Mouse (Mus musculus): Measurements from ENCODE around the gene Psmd9. TPM values are rescaled to one million over a fixed set of nuclear protein-coding genes. Genes with fewer than 3 reads are reported as not detected.

The Psmd9 gene
- 90.1 and 92.0 TPM in 2 replicates for polyA plus RNA-seq (2016; fragmentation: Nextera tagmentation; extraction: Ambion mirVana)

DNA sequence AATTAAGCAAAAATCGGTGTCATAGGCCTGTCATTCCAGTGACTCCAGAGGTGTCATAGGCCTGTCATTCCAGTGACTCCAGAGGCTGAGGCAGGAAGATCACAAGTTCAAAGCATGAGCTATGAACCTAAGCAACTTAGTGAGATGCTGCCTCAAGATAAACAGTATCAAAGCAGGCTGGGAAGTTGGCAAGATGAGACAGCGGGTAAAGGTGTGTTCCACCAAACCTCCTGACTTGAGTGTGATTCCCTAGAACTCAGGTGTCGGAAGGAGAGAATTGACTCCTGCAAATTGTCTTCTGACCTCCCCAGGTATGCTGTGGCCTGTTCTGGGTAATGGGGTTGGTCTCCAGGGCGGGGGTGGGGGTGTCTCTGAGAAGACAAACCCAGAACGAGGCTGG lies at the start of gene Psmd9:
Psmd9 (plus strand) TSS at position 130 of the 400 bp plus-strand sequence.
- H3K27me3 ChIP-seq (ENCODE audit: low read depth, poor library complexity, severe bottlenecking): no peaks in the 10 kb centered on the region
- DNase-seq (ENCODE audit: low spot score): no peak
- H3K9me3 ChIP-seq (replicated peaks): no peaks in the 10 kb centered on the region
- H3K4me3 ChIP-seq: no peak within 1 kb of the TSS
- WGBS: 82% methylated on average over 5 of the region's 5 CpGs
- H3K36me3 ChIP-seq: peaks cover 32% of the 10 kb centered on the region
- H3K27ac ChIP-seq: no peak within 1 kb of the TSS
- peaks cover 22% of the 10 kb centered on the region for H3K4me1 ChIP-seq

DNA sequence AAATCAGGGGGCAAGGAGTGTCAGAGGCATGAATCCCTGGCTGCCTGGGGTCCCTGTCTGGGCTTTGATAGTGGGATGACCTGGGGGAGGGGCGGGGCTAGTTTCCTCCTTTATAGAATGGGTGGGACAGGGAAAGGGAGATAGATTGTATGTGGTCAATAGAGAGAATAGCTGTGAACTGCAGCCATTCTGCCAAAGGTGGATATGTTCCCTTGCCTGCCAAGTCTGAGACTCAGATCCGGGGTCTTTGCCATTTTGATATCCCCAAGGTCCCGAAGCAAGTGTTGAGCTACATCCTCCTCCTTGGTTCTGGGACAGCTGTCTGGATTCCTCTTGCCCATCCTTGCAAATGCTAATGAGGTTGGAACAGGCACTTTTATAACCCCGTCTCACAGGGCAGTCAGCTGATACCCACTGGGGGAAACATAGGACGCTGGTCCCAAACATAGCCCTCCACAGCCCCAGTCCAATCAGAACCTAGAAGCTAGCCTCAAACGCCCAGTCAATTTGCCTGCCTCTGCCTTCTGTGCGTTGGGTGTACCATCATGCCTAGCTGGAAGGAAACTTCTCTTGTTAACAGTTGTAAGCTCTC lies 48.5 kb upstream of the Psmd9 start:
- Histone ChIP-seq H3K9me3 (replicated peaks) (no peaks in the 10 kb centered on the region; the same call in 1 of the 2 replicates), H3K27me3 (ENCODE audit: low read depth, poor library complexity, severe bottlenecking) (no peaks in the 10 kb centered on the region), H3K4me1 (no peaks in the 10 kb centered on the region), H3K4me3 (no peak overlapping the region), H3K36me3 (peaks cover 18% of the 10 kb centered on the region), H3K27ac (no peak overlapping the region)
- 65% methylated on average over 7 of the region's 7 CpGs for WGBS
- no peak for DNase-seq (ENCODE audit: low spot score)

DNA sequence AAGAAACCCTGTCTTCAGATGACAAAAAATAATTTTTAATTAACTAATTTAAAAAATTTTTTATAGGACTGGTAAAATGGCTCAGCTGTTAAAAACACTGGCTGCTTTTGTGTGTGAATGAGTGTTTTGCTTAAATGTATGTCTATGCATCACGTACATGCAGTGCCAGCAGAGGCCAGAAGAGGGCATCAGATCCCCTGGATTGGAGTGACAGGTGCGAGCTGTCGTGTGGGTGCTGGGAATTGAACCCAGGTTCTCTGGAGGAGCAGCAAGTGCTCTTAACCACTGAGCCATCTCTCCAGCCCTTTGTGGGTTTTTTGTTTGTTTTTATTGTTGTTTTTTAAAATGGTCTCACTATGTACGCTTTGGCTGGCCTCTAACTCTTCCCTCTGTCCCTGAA lies 47.0 kb upstream of the Psmd9 start:
- 93% methylated on average over 4 of the region's 4 CpGs for WGBS
- DNase-seq (ENCODE audit: low spot score): no peak
- Histone ChIP-seq H3K4me3 (no peak overlapping the region), H3K9me3 (replicated peaks) (no peaks in the 10 kb centered on the region; the same call in 1 of the 2 replicates), H3K27ac (no peak overlapping the region), H3K36me3 (peaks cover 30% of the 10 kb centered on the region), H3K4me1 (no peaks in the 10 kb centered on the region), H3K27me3 (ENCODE audit: low read depth, poor library complexity, severe bottlenecking) (no peaks in the 10 kb centered on the region)

DNA sequence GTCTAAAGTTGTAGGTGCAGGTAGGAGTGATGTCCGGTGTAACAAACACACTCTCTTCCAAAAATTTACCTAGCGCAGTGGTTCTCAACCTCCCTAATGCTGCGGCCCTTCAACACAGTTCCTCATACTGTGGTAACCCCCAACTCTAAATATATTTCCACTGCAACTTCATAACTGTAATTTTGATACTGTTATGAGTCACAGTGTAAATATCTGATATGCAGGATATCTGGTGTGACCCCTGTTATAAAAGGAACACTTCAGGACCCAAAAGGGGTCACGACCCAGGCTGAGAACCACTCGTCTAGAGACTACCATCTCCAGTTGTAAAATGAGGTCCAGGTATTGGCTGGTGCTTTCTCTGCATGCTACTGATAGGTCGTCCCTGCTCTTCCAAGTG lies 44.1 kb upstream of the Psmd9 start:
- peaks cover 33% of the 10 kb centered on the region for H3K36me3 ChIP-seq
- 80% methylated on average over 6 of the region's 6 CpGs for WGBS
- DNase-seq (ENCODE audit: low spot score): no peak
- no peaks in the 10 kb centered on the region for H3K27me3 ChIP-seq (ENCODE audit: low read depth, poor library complexity, severe bottlenecking)
- H3K9me3 ChIP-seq (replicated peaks): no peaks in the 10 kb centered on the region; the same call in 1 of the 2 replicates
- H3K27ac ChIP-seq: no peak overlapping the region
- no peak overlapping the region for H3K4me3 ChIP-seq
- H3K4me1 ChIP-seq: no peaks in the 10 kb centered on the region

DNA sequence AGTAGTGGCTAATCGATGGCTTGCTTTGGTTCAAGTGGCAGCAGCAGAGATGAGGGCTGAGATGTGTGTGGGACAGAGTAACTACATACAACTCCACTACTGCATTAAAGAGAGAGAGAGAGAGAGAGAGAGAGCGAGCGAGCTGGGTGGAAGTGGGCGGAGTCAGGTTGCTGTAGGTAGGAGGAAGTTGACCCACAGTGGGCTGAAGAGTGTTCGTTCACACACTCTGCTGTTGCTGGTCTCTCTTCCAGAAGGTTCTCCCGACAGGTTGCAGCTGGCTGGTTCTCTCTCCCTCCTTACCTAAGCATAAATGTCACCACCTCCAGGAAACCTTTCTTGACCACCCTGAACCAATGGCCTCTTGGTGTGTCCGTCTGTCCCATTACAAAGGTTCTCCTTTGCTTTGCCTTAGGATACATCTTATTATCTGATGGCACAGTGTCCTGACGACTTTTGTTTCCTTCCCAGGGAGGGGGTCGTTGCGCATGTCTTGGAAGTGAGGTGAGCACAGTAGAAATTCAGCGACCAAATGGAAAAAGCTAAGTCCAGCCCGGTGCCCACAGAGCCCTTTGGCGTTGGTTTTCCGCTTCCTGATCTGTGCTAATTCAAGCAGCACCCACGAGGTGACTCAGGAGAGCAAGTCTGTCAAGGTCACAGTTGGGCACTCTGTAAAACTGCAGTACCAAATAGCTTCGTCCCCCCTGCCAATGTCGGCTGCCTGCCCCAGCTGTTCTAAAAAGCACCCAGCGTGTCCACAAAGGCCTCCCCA lies 43.4 kb upstream of the Psmd9 start:
- H3K27ac ChIP-seq: no peak overlapping the region
- 89% methylated on average over 18 of the region's 18 CpGs for WGBS
- H3K36me3 ChIP-seq: peaks cover 38% of the 10 kb centered on the region
- H3K9me3 ChIP-seq (replicated peaks): no peaks in the 10 kb centered on the region; the same call in 1 of the 2 replicates
- H3K27me3 ChIP-seq (ENCODE audit: low read depth, poor library complexity, severe bottlenecking): 0 out of 2 replicates have a peak, but pooled peaks cover 3% of the 10 kb centered on the region
- no peak for DNase-seq (ENCODE audit: low spot score)
- H3K4me3 ChIP-seq: no peak overlapping the region
- no peaks in the 10 kb centered on the region for H3K4me1 ChIP-seq

DNA sequence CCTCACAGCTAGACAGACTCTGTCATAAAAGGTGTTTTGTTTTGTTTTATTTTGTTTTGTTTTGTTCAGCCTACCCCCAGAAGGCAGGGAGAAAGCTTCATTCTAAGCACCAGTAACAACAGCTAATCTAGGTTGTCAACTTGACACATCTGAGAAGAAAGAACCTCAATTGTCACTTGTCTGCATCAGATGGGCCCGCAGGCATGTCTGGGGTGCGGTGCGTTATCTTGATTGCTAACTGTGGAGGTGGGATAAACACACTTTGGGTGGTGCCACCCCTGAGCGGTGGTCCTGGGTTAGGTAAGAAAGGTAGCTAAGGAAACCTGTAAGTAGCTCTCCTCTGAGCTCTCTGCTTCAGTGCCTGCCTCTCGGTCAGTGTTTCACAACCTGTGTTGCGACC lies 42.2 kb upstream of the Psmd9 start:
- H3K36me3 ChIP-seq: peaks cover 38% of the 10 kb centered on the region
- 75% methylated on average over 6 of the region's 6 CpGs for WGBS
- no peak overlapping the region for H3K27ac ChIP-seq
- H3K4me3 ChIP-seq: no peak overlapping the region
- DNase-seq (ENCODE audit: low spot score): no peak
- peaks cover 4% of the 10 kb centered on the region; the same call in 1 of the 2 replicates for H3K27me3 ChIP-seq (ENCODE audit: low read depth, poor library complexity, severe bottlenecking)
- H3K9me3 ChIP-seq (replicated peaks): no peaks in the 10 kb centered on the region; the same call in 1 of the 2 replicates
- H3K4me1 ChIP-seq: peaks cover 10% of the 10 kb centered on the region

DNA sequence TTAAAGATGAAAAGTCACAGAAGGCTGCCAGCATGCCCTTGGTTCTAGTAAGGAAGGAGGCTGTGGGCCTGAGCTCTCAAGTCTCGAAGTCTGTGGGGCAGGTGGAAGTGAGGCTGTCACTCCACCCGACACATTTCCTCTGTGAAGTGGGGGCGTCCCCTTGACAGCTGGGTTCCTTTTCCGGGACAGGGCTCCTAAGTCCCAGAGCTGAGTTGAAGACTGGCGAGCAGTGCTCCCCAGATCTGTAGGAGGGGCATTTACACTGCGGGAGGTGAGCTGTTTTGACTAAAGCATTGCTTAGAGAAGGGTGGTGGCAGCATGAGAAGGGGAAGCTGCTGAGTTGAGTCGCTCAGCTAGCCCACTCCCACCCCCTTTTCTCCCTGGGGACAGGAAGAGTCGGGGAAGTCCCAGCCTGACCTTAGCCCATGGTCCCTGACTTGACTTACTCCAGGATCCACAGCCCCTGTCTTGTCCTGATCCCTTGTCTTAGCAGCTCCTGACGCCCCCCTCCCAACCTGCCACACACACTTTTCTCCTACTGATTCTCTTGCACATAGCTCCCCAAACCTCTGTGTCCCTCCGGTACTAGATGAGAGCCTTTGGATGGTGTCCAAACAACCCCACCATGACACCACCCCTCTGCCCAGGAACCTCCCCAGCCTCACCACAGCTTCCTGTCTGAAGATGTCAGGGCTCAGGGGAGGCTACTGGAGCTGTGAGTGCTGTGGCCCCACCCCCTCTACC lies 40.6 kb upstream of the Psmd9 start:
- 74% methylated on average over 10 of the region's 10 CpGs for WGBS

DNA sequence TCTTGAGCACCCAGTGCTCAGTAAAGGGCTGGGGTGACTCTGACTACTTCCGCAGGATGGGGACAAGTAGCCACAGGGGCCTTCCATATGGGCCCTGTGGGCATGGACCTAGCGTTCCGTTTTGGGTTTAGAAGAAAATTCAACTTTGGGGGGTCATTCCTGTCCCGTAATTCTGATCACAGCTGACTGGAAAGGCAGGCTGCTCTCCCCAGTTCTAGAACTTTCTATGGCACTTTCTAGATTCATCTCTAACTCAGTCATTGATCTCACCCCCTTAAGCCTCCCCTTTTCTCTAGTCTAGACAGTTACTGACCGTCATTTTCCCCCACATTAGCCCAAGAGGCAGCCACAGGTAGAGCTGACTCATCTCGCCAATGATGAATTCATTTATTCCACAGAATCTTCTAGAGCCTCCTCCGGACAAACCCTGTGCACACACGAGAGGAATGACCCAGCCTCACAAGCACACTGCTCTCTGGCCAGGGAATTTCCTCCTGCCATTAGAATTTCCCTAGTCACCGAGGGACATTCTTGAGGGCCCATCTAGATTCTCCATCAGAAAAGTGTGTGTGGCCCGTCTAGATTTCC lies 39.9 kb upstream of the Psmd9 start:
- H3K27me3 ChIP-seq (ENCODE audit: low read depth, poor library complexity, severe bottlenecking): peaks cover 4% of the 10 kb centered on the region; the same call in 1 of the 2 replicates
- H3K9me3 ChIP-seq (replicated peaks): no peaks in the 10 kb centered on the region
- peaks cover 32% of the 10 kb centered on the region for H3K4me1 ChIP-seq
- no peak overlapping the region for H3K4me3 ChIP-seq
- peaks cover 43% of the 10 kb centered on the region for H3K36me3 ChIP-seq
- whole genome bisulfite sequencing: 88% methylated on average over 10 of the region's 10 CpGs
- no peak overlapping the region for H3K27ac ChIP-seq
- no peak for DNase-seq (ENCODE audit: low spot score)

More for the DNA sequence above, 40.6 kb upstream of the Psmd9 start:
- no peaks in the 10 kb centered on the region for H3K9me3 ChIP-seq (replicated peaks)
- peaks cover 4% of the 10 kb centered on the region; the same call in 1 of the 2 replicates for H3K27me3 ChIP-seq (ENCODE audit: low read depth, poor library complexity, severe bottlenecking)
- DNase-seq (ENCODE audit: low spot score): no peak
- H3K4me3 ChIP-seq: no peak overlapping the region
- H3K36me3 ChIP-seq: peaks cover 40% of the 10 kb centered on the region
- H3K27ac ChIP-seq: no peak overlapping the region
- H3K4me1 ChIP-seq: peaks cover 26% of the 10 kb centered on the region

DNA sequence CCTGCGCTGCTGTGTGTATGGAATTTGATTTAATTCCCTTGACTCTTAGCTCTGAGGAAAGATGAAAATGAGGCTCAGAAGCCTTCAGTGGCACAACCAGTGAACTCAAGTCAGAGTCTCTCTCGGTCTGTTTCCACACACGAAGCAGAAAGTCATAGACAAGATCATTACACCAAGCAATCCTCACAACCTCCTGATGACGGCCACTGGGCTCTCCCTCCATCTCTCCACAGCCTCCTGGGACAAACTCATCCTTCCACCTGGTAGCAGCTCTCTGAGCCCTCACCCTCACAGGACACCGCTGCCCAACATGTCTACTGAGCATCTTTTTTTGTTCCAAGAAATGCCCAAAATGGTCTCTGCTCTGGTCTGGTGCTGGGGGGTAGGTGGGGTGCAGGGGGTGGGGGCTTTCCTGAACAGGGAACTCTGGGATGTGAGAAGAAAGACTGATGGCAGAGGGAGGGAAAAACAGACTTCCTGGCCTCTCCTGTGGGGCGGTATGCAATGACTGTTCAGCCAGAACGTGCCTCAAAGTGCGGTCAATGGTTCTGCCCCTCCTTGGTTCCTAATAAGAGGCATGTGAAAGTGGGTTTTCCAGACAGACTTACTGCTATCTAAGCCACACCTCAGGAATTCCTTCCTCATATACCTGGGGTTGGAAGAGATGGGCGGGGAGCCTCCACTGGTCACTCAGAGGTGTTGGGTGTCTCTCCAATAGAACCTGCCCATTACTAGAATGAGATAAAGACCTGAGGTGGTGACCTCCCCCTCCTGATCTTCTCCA lies 39.0 kb upstream of the Psmd9 start:
- H3K4me1 ChIP-seq: peaks cover 42% of the 10 kb centered on the region
- H3K36me3 ChIP-seq: peaks cover 51% of the 10 kb centered on the region
- 91% methylated on average over 9 of the region's 9 CpGs for WGBS
- no peak overlapping the region for H3K27ac ChIP-seq
- H3K27me3 ChIP-seq (ENCODE audit: low read depth, poor library complexity, severe bottlenecking): peaks cover 4% of the 10 kb centered on the region; the same call in 1 of the 2 replicates
- DNase-seq (ENCODE audit: low spot score): no peak
- no peaks in the 10 kb centered on the region for H3K9me3 ChIP-seq (replicated peaks)
- H3K4me3 ChIP-seq: no peak overlapping the region

DNA sequence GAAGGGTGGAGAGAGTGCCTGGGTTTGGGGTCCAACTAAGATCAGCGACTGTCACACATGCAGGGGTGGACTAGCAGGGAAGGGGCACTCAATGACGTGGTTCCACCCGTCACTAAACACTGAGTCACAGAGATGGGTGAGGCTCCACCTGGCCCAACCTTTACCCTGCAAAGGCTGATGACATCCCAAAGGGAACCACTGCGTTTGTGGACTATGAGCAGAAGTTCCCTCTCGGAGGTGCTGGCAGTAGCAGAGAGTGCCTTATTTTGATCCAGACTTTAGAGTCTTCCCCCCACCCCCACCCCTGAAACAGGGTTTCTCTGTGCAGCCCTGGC lies 38.4 kb upstream of the Psmd9 start:
- Histone ChIP-seq H3K27ac (no peak overlapping the region), H3K4me3 (no peak overlapping the region), H3K4me1 (peaks cover 47% of the 10 kb centered on the region), H3K27me3 (ENCODE audit: low read depth, poor library complexity, severe bottlenecking) (peaks cover 4% of the 10 kb centered on the region; the same call in 1 of the 2 replicates), H3K36me3 (peaks cover 52% of the 10 kb centered on the region), H3K9me3 (replicated peaks) (no peaks in the 10 kb centered on the region)
- 88% methylated on average over 5 of the region's 5 CpGs for WGBS
- no peak for DNase-seq (ENCODE audit: low spot score)

DNA sequence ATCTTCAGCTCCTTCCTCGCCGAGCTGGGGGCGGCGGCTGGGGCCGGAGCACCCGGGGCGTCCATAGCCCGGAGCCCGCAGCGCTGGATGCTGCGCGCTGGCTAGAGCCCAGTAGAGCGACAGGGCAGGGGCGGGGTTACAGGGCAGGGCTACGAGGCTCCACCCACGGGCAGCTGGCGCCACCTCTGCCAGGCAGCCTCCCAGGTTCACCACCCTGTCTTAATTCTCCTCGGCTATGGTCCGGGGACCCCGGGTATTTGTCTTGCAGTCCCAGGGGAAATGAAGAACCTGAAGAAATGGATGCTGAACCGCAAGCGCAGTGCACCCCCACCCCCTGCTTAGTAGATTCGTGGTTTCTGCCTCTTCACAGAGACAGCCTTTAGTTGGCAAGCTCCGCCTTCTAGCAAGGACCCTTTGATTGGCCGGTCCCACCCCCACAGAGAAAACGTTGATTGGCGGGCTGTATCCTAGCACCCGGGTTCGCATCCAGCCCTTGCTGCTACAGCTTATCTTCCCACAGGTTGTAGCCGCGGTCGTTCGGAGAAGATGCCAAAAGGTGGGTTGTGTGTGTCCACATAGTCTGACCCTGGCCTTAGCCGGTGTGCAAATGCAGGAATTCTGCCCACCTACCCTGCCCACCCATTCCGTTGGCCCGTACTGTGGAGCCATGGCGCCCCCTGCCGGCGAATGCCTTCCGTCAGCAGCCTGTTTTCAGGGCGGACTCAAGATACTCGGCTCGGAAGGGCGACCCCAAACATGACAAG lies 36.7 kb upstream of the Psmd9 start, which contains the start of gene Rhof:
Rhof (minus strand) TSS at position 385 of the 764 bp plus-strand sequence.
- peak; percentile 87 for DNase-seq (ENCODE audit: low spot score)
- Histone ChIP-seq H3K4me1 (peaks cover 64% of the 10 kb centered on the region), H3K4me3 (peak within 1 kb of the TSS; percentile 53), H3K27me3 (ENCODE audit: low read depth, poor library complexity, severe bottlenecking) (peaks cover 4% of the 10 kb centered on the region; the same call in 1 of the 2 replicates), H3K36me3 (peaks cover 48% of the 10 kb centered on the region), H3K9me3 (replicated peaks) (no peaks in the 10 kb centered on the region), H3K27ac (peak within 1 kb of the TSS; percentile 69)
- WGBS: 3% methylated on average over 44 of the region's 44 CpGs

All from limb, embryonic 10.5 days (tissue).